Mouse (Mus musculus): Measurements from ENCODE around the gene Neurl1a. TPM values are rescaled to one million over a fixed set of nuclear protein-coding genes. Genes with fewer than 3 reads are reported as not detected.

The Neurl1a gene
- polyA plus RNA-seq, 1 experiment: 3.7 TPM

DNA sequence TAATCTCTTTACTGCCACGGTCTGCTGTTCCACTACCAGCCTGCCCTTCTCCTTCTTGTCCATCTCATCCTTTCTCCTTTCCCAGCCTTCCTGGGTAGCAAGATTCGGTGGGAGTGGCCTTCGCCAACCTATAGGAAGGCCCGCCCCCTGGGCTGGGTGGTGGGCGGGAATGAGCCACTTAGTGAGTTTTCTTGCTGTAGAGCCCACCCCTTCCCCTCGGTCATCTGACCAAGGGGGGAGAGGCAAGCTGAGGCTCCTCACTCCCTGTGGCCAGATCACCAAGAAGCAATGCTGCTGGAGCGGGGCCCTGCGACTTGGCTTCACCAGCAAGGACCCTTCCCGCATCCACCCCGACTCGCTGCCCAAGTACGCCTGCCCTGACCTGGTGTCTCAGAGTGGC lies 61.5 kb downstream of the Neurl1a start:
- no peak for TF ChIP-seq MYOD1 (IDR thresholded peaks at IDR 0.05; ENCODE audit: control insufficient read depth, insufficient read length, low read depth)
- no peak for TF ChIP-seq CTCF (IDR thresholded peaks at IDR 0.05; ENCODE audit: control insufficient read depth, insufficient read depth, insufficient read length)
- no peak for TF ChIP-seq CEBPB (IDR thresholded peaks at IDR 0.05; ENCODE audit: low read depth)
- TF ChIP-seq MYOG (IDR thresholded peaks at IDR 0.05; ENCODE audit: control insufficient read depth, extremely low read depth, insufficient read length): no peak
- TF ChIP-seq USF1 (IDR thresholded peaks at IDR 0.05; ENCODE audit: low read depth): no peak
- no peak for TF ChIP-seq MAX (IDR thresholded peaks at IDR 0.05)
- TF ChIP-seq FOSL1 (IDR thresholded peaks at IDR 0.05; ENCODE audit: insufficient read depth, low read length, poor library complexity, severe bottlenecking): no peak
- Histone ChIP-seq H3K36me3 (ENCODE audit: control insufficient read depth, insufficient read depth) (no peaks in the 10 kb centered on the region), H3K4me3 (ENCODE audit: insufficient read depth, poor library complexity, severe bottlenecking) (no peak overlapping the region), H3K79me3 (ENCODE audit: low read depth) (no peaks in the 10 kb centered on the region), H3K27me3 (ENCODE audit: control insufficient read depth, insufficient read depth, insufficient read length) (no peaks in the 10 kb centered on the region), H3K79me2 (ENCODE audit: control insufficient read depth, insufficient read depth) (no peaks in the 10 kb centered on the region), H3ac (ENCODE audit: control insufficient read depth, insufficient read length, low read depth) (no peak overlapping the region)

DNA sequence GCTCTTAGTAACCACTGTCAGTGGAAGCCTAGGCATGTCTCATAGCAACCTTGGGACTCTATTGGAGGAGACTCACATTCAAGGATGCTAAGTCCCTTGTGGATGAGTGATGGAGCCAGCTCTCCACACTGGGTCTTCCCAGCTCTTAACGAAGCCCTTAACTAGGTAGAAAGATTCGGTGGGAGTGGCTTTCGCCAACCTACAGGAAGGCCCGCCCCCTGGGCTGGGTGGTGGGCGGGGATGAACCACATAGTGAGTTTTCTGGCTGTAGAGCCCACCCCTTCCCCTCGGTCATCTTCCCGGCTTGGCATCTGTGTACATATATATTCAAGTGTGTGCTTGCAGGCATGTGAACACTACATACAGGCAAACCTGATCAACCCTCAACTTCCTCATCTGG lies 62.3 kb downstream of the Neurl1a start:
- Histone ChIP-seq H3K27me3 (ENCODE audit: control insufficient read depth, insufficient read depth, insufficient read length) (no peaks in the 10 kb centered on the region), H3K4me3 (ENCODE audit: insufficient read depth, poor library complexity, severe bottlenecking) (no peak overlapping the region), H3K36me3 (ENCODE audit: control insufficient read depth, insufficient read depth) (no peaks in the 10 kb centered on the region), H3K79me2 (ENCODE audit: control insufficient read depth, insufficient read depth) (no peaks in the 10 kb centered on the region), H3ac (ENCODE audit: control insufficient read depth, insufficient read length, low read depth) (no peak overlapping the region), H3K79me3 (ENCODE audit: low read depth) (no peaks in the 10 kb centered on the region)
- TF ChIP-seq FOSL1 (IDR thresholded peaks at IDR 0.05; ENCODE audit: insufficient read depth, low read length, poor library complexity, severe bottlenecking) (no peak), CEBPB (IDR thresholded peaks at IDR 0.05; ENCODE audit: low read depth) (no peak), MYOG (IDR thresholded peaks at IDR 0.05; ENCODE audit: control insufficient read depth, extremely low read depth, insufficient read length) (no peak), CTCF (IDR thresholded peaks at IDR 0.05; ENCODE audit: control insufficient read depth, insufficient read depth, insufficient read length) (no peak)

DNA sequence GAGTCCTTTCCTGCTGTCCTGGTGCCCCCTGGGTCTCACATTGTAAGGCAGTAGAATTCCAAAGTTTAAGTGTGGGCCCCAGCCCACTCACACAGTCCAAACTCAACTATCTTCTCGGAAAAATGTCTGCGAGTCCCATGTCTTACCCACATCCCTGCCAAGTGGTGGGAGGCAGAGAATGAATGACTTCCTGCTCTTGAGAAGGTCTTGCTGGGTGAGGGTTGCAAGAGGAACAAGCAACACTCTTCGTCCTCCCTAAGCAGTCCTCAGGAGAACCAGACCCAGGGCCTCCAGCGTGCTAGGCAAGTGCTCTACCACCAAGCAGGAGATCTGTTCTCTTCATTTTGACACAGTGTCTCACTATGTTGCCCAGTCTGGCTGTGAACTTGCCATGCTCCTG lies 63.6 kb downstream of the Neurl1a start:
- Histone ChIP-seq H3K4me3 (ENCODE audit: insufficient read depth, poor library complexity, severe bottlenecking) (no peak overlapping the region), H3K36me3 (ENCODE audit: control insufficient read depth, insufficient read depth) (no peaks in the 10 kb centered on the region), H3K27me3 (ENCODE audit: control insufficient read depth, insufficient read depth, insufficient read length) (no peaks in the 10 kb centered on the region), H3ac (ENCODE audit: control insufficient read depth, insufficient read length, low read depth) (no peak overlapping the region), H3K79me3 (ENCODE audit: low read depth) (no peaks in the 10 kb centered on the region), H3K79me2 (ENCODE audit: control insufficient read depth, insufficient read depth) (no peaks in the 10 kb centered on the region)
- TF ChIP-seq USF1 (IDR thresholded peaks at IDR 0.05; ENCODE audit: low read depth) (no peak), FOSL1 (IDR thresholded peaks at IDR 0.05; ENCODE audit: insufficient read depth, low read length, poor library complexity, severe bottlenecking) (no peak), MYOD1 (IDR thresholded peaks at IDR 0.05; ENCODE audit: control insufficient read depth, insufficient read length, low read depth) (no peak), CTCF (IDR thresholded peaks at IDR 0.05; ENCODE audit: control insufficient read depth, insufficient read depth, insufficient read length) (no peak), MAX (IDR thresholded peaks at IDR 0.05) (no peak), CEBPB (IDR thresholded peaks at IDR 0.05; ENCODE audit: low read depth) (no peak), MYOG (IDR thresholded peaks at IDR 0.05; ENCODE audit: control insufficient read depth, extremely low read depth, insufficient read length) (no peak)

DNA sequence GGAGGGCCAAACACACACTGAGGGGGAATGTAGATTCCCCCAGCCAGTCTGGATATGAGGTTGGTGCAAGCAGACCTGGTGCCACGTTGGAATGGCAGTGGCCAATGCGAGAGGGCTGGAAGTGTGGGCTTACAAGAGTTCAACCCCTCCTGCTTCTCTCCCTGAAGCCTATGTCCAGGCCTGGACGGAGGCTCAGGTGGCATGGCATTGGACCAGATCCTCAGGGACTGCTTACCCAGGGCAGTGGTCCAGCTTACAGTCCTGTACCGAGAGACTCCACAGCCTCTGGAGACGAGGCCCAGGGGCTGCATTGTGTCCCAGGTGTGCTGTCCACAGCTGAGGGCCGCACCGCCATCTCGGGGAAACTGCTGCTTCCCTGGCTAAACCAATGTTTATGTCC lies 66.9 kb downstream of the Neurl1a start:
- no peak overlapping the region for H3K4me3 ChIP-seq (ENCODE audit: insufficient read depth, poor library complexity, severe bottlenecking)
- no peak overlapping the region for H3ac ChIP-seq (ENCODE audit: control insufficient read depth, insufficient read length, low read depth)
- H3K36me3 ChIP-seq (ENCODE audit: control insufficient read depth, insufficient read depth): no peaks in the 10 kb centered on the region
- H3K79me3 ChIP-seq (ENCODE audit: low read depth): no peaks in the 10 kb centered on the region
- TF ChIP-seq MAX (IDR thresholded peaks at IDR 0.05): no peak
- no peaks in the 10 kb centered on the region for H3K79me2 ChIP-seq (ENCODE audit: control insufficient read depth, insufficient read depth)
- H3K27me3 ChIP-seq (ENCODE audit: control insufficient read depth, insufficient read depth, insufficient read length): no peaks in the 10 kb centered on the region

DNA sequence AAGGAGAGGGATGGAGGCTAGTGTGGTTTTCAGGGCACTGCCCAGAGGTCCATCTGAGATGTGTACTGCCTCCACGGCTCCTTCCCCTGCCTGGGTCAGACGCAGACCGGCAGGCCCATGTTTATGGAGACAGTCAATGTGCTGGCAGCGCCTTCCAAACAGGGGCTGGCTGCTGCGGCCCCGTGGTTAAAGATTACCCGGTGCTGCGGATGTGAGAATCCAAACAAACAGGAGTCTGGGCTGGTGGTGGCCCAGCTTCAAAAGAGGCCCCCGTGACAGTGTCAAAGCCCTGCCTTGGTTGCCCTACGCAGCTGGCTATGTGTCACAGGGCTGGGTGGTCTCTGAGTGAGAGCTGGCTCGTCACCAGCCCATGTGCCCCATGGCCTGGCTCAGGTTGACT lies 69.2 kb downstream of the Neurl1a start:
- Histone ChIP-seq H3ac (ENCODE audit: control insufficient read depth, insufficient read length, low read depth) (no peak overlapping the region), H3K27me3 (ENCODE audit: control insufficient read depth, insufficient read depth, insufficient read length) (no peaks in the 10 kb centered on the region)

DNA sequence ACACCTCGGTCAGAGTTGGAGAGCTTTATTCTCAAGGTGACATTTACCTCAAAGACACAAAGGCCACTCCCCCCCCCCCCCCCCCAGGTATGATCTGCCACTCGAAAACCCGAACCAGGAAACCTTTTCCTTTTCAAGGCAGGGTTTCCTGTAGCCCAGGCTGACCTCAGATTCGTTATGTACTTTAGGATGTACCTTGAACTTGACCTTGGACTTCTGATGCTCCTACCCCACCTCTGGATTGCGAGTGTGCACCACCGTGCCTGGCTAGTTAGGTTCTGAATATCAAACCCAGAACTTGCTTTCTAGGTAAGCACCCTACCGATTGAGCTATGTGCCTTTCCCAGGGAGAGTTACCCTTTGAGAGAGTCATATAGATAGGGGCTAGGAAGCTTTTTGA lies 69.7 kb downstream of the Neurl1a start:
- no peak overlapping the region for H3ac ChIP-seq (ENCODE audit: control insufficient read depth, insufficient read length, low read depth)
- H3K79me3 ChIP-seq (ENCODE audit: low read depth): no peaks in the 10 kb centered on the region
- H3K79me2 ChIP-seq (ENCODE audit: control insufficient read depth, insufficient read depth): no peaks in the 10 kb centered on the region
- H3K27me3 ChIP-seq (ENCODE audit: control insufficient read depth, insufficient read depth, insufficient read length): no peaks in the 10 kb centered on the region
- TF ChIP-seq USF1 (IDR thresholded peaks at IDR 0.05; ENCODE audit: low read depth) (no peak), FOSL1 (IDR thresholded peaks at IDR 0.05; ENCODE audit: insufficient read depth, low read length, poor library complexity, severe bottlenecking) (no peak), MYOG (IDR thresholded peaks at IDR 0.05; ENCODE audit: control insufficient read depth, extremely low read depth, insufficient read length) (no peak), MYOD1 (IDR thresholded peaks at IDR 0.05; ENCODE audit: control insufficient read depth, insufficient read length, low read depth) (no peak), CTCF (IDR thresholded peaks at IDR 0.05; ENCODE audit: control insufficient read depth, insufficient read depth, insufficient read length) (no peak), MAX (IDR thresholded peaks at IDR 0.05) (no peak), CEBPB (IDR thresholded peaks at IDR 0.05; ENCODE audit: low read depth) (no peak)
- no peak overlapping the region for H3K4me3 ChIP-seq (ENCODE audit: insufficient read depth, poor library complexity, severe bottlenecking)
- no peaks in the 10 kb centered on the region for H3K36me3 ChIP-seq (ENCODE audit: control insufficient read depth, insufficient read depth)

More for the DNA sequence above, 69.2 kb downstream of the Neurl1a start:
- Histone ChIP-seq H3K4me3 (ENCODE audit: insufficient read depth, poor library complexity, severe bottlenecking) (no peak overlapping the region), H3K36me3 (ENCODE audit: control insufficient read depth, insufficient read depth) (no peaks in the 10 kb centered on the region), H3K79me2 (ENCODE audit: control insufficient read depth, insufficient read depth) (no peaks in the 10 kb centered on the region), H3K79me3 (ENCODE audit: low read depth) (no peaks in the 10 kb centered on the region)
- TF ChIP-seq CTCF (IDR thresholded peaks at IDR 0.05; ENCODE audit: control insufficient read depth, insufficient read depth, insufficient read length) (no peak), CEBPB (IDR thresholded peaks at IDR 0.05; ENCODE audit: low read depth) (no peak), USF1 (IDR thresholded peaks at IDR 0.05; ENCODE audit: low read depth) (no peak), MYOG (IDR thresholded peaks at IDR 0.05; ENCODE audit: control insufficient read depth, extremely low read depth, insufficient read length) (no peak), MYOD1 (IDR thresholded peaks at IDR 0.05; ENCODE audit: control insufficient read depth, insufficient read length, low read depth) (no peak), FOSL1 (IDR thresholded peaks at IDR 0.05; ENCODE audit: insufficient read depth, low read length, poor library complexity, severe bottlenecking) (no peak), MAX (IDR thresholded peaks at IDR 0.05) (no peak)

Measured in C2C12 (cell line).